Mouse (Mus musculus): ENCODE measurements around the gene Crabp2. TPM values are rescaled to one million over a fixed set of nuclear protein-coding genes. Genes with fewer than 3 reads are reported as not detected.
A peak's percentile ranks its signal among the peaks of the same experiment; 100 is the strongest.

Gene Crabp2
- polyA plus RNA-seq, 1 experiment = not detected

DNA sequence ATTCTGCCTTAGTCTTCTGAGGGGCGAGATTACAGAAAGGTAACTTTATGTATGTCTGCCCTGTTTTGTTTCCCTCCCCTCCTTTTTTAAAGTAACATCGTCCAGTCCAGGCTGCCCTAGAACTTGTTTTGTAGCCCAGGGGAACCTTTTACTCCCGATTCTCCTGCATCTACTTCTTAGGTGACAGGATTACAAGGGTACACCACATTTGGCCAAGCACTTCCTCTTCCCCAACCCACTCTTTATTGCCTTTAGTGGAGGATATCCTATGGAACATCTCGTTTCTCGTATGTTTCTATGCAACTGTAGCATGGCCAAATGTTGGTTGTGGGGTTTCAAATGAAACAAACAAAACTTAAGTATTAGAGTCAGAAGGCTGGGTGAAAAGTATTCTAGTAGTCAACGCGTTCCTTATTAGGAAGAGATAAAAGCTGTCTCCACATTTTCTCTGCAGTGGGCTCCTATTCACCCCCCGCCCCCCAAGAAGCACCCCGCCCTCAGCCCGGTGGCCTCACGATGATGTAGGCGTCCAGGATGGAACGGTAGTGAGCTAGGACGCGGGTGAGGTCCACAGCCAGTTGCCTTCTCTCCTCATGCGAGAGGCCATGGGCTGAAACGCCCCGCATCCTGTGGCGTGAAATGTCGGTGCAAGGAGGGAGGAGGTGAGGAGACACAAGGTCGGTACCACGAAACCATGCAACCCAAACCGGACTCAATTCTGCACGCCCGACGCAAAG, 19.0 kb upstream of the Crabp2 start:
- peaks cover 9% of the 10 kb centered on the region; the same call in 1 of the 2 replicates for H3K4me1 ChIP-seq (ENCODE audit: control insufficient read depth, insufficient read depth, insufficient read length, low read length)
- H3K27ac ChIP-seq (ENCODE audit: insufficient read depth, low read depth, low read length) = peak overlapping the region; percentile 53
- WGBS = under 1% methylated on average over 26 of the region's 26 CpGs
- H3K4me3 ChIP-seq (ENCODE audit: low read depth, low read length) = peak overlapping the region; percentile 72
- H3K36me3 ChIP-seq (ENCODE audit: control insufficient read depth, insufficient read depth, low read length) = peaks cover 35% of the 10 kb centered on the region
- TF ChIP-seq POLR2A (IDR thresholded peaks at IDR 0.05; ENCODE audit: low read depth, low read length) (no peak), CTCF (IDR thresholded peaks at IDR 0.05; ENCODE audit: extremely low read depth, insufficient read length, insufficient replicate concordance, low read depth, low read length) (no peak)
- no peaks in the 10 kb centered on the region for H3K27me3 ChIP-seq (ENCODE audit: control insufficient read depth, insufficient read depth, low read length)

GRCm38 (mm10) chr3:87930078-87930795, 18.2 kb upstream of the Crabp2 start, which contains the start of the genes Isg20l2 and Rrnad1:
Gene Isg20l2 (plus strand): TSS chr3:87930314.
Gene Rrnad1 (minus strand): TSS chr3:87930717.
- Histone ChIP-seq H3K4me3 (ENCODE audit: low read depth, low read length) (peak within 1 kb of the TSS; percentile 72), H3K36me3 (ENCODE audit: control insufficient read depth, insufficient read depth, low read length) (peaks cover 29% of the 10 kb centered on the region), H3K27ac (ENCODE audit: insufficient read depth, low read depth, low read length) (peak within 1 kb of the TSS; percentile 86), H3K4me1 (ENCODE audit: control insufficient read depth, insufficient read depth, insufficient read length, low read length) (peaks cover 12% of the 10 kb centered on the region; the same call in 1 of the 2 replicates), H3K27me3 (ENCODE audit: control insufficient read depth, insufficient read depth, low read length) (no peaks in the 10 kb centered on the region)
- TF ChIP-seq CTCF (IDR thresholded peaks at IDR 0.05; ENCODE audit: extremely low read depth, insufficient read length, insufficient replicate concordance, low read depth, low read length) (peak; percentile 80), POLR2A (IDR thresholded peaks at IDR 0.05; ENCODE audit: low read depth, low read length) (peak; percentile 63)
- whole genome bisulfite sequencing = under 1% methylated on average over 78 of the region's 78 CpGs

GRCm38 (mm10) chr3:87934026-87934425, 14.4 kb upstream of the Crabp2 start:
- TF ChIP-seq POLR2A (IDR thresholded peaks at IDR 0.05; ENCODE audit: low read depth, low read length) (no peak), CTCF (IDR thresholded peaks at IDR 0.05; ENCODE audit: extremely low read depth, insufficient read length, insufficient replicate concordance, low read depth, low read length) (no peak)
- Histone ChIP-seq H3K27ac (ENCODE audit: insufficient read depth, low read depth, low read length) (no peak overlapping the region), H3K4me1 (ENCODE audit: control insufficient read depth, insufficient read depth, insufficient read length, low read length) (peaks cover 11% of the 10 kb centered on the region), H3K27me3 (ENCODE audit: control insufficient read depth, insufficient read depth, low read length) (no peaks in the 10 kb centered on the region), H3K4me3 (ENCODE audit: low read depth, low read length) (no peak overlapping the region), H3K36me3 (ENCODE audit: control insufficient read depth, insufficient read depth, low read length) (peaks cover 25% of the 10 kb centered on the region)
- WGBS = 59% methylated on average over 5 of the region's 5 CpGs

DNA sequence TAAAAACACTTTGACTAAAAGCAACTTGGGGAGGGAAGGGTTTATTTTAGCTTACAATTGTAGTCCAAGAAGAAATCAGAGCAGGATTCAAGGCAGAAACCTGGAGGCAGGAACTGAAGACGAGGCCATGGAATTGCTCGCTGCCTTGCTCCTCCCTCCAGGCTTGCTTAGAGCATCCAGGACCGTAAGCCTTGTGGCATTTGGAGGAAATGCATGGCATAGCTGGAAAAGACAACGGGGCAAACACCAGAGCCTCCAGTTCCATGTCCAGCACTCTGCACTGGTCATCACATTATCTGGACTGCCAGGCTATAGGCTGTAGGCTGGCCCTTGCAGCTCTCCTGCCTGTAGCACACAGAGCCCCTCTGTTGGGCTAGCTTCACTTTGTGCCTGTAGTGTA, 14.0 kb upstream of the Crabp2 start:
- Histone ChIP-seq H3K27me3 (ENCODE audit: control insufficient read depth, insufficient read depth, low read length) (no peaks in the 10 kb centered on the region), H3K4me1 (ENCODE audit: control insufficient read depth, insufficient read depth, insufficient read length, low read length) (peaks cover 7% of the 10 kb centered on the region), H3K4me3 (ENCODE audit: low read depth, low read length) (no peak overlapping the region), H3K36me3 (ENCODE audit: control insufficient read depth, insufficient read depth, low read length) (peaks cover 30% of the 10 kb centered on the region), H3K27ac (ENCODE audit: insufficient read depth, low read depth, low read length) (no peak overlapping the region)
- 61% methylated on average over 4 of the region's 4 CpGs for WGBS
- TF ChIP-seq POLR2A (IDR thresholded peaks at IDR 0.05; ENCODE audit: low read depth, low read length) (no peak), CTCF (IDR thresholded peaks at IDR 0.05; ENCODE audit: extremely low read depth, insufficient read length, insufficient replicate concordance, low read depth, low read length) (peak; percentile 12; the same call in 1 of the 2 replicates)

GRCm38 (mm10) chr3:87935201-87935600, 13.3 kb upstream of the Crabp2 start:
- Histone ChIP-seq H3K27ac (ENCODE audit: insufficient read depth, low read depth, low read length) (peak overlapping the region; percentile 56), H3K4me1 (ENCODE audit: control insufficient read depth, insufficient read depth, insufficient read length, low read length) (peaks cover 7% of the 10 kb centered on the region), H3K4me3 (ENCODE audit: low read depth, low read length) (no peak overlapping the region), H3K36me3 (ENCODE audit: control insufficient read depth, insufficient read depth, low read length) (peaks cover 37% of the 10 kb centered on the region), H3K27me3 (ENCODE audit: control insufficient read depth, insufficient read depth, low read length) (no peaks in the 10 kb centered on the region)
- TF ChIP-seq POLR2A (IDR thresholded peaks at IDR 0.05; ENCODE audit: low read depth, low read length) (no peak), CTCF (IDR thresholded peaks at IDR 0.05; ENCODE audit: extremely low read depth, insufficient read length, insufficient replicate concordance, low read depth, low read length) (no peak)
- 31% methylated on average over 4 of the region's 4 CpGs for WGBS

DNA sequence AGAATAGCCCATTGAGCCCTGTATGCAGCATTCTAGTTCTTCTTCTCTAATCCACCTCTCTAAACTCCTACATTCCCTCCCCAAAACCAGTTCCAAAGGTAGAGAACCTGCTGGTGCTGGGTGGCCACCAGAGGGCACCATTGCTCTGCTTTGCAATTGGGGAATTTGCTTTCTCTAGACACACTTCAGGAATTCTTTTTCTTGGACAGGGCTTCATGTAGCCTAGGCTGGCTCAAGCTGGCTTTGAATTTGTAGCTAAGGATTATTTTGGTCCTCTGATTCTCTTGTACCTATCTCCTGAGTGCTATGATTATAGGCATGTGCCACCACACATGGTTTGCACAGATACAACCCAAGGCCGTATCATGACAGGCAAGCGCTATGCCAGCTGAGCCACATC, 12.7 kb upstream of the Crabp2 start:
- TF ChIP-seq POLR2A (IDR thresholded peaks at IDR 0.05; ENCODE audit: low read depth, low read length) (no peak), CTCF (IDR thresholded peaks at IDR 0.05; ENCODE audit: extremely low read depth, insufficient read length, insufficient replicate concordance, low read depth, low read length) (peak; percentile 96; the same call in 1 of the 2 replicates)
- H3K4me1 ChIP-seq (ENCODE audit: control insufficient read depth, insufficient read depth, insufficient read length, low read length) = peaks cover 7% of the 10 kb centered on the region
- H3K27ac ChIP-seq (ENCODE audit: insufficient read depth, low read depth, low read length) = peak overlapping the region; percentile 56
- H3K27me3 ChIP-seq (ENCODE audit: control insufficient read depth, insufficient read depth, low read length) = no peaks in the 10 kb centered on the region
- peaks cover 40% of the 10 kb centered on the region for H3K36me3 ChIP-seq (ENCODE audit: control insufficient read depth, insufficient read depth, low read length)
- WGBS = 99% methylated on average over 2 of the region's 2 CpGs
- no peak overlapping the region for H3K4me3 ChIP-seq (ENCODE audit: low read depth, low read length)

GRCm38 (mm10) chr3:87940611-87941010, 7.9 kb upstream of the Crabp2 start:
- WGBS = 72% methylated on average over 5 of the region's 5 CpGs
- no peaks in the 10 kb centered on the region; the same call in 1 of the 2 replicates for H3K4me1 ChIP-seq (ENCODE audit: control insufficient read depth, insufficient read depth, insufficient read length, low read length)
- TF ChIP-seq POLR2A (IDR thresholded peaks at IDR 0.05; ENCODE audit: low read depth, low read length) = no peak
- no peak for TF ChIP-seq CTCF (IDR thresholded peaks at IDR 0.05; ENCODE audit: extremely low read depth, insufficient read length, insufficient replicate concordance, low read depth, low read length)
- no peak overlapping the region for H3K27ac ChIP-seq (ENCODE audit: insufficient read depth, low read depth, low read length)
- H3K4me3 ChIP-seq (ENCODE audit: low read depth, low read length) = no peak overlapping the region
- H3K27me3 ChIP-seq (ENCODE audit: control insufficient read depth, insufficient read depth, low read length) = no peaks in the 10 kb centered on the region
- peaks cover 43% of the 10 kb centered on the region for H3K36me3 ChIP-seq (ENCODE audit: control insufficient read depth, insufficient read depth, low read length)

All from small intestine, adult 2 months (tissue).